Comparison of ENCODE assay signal across 13 mouse cellular contexts in the genomic region with DNA sequence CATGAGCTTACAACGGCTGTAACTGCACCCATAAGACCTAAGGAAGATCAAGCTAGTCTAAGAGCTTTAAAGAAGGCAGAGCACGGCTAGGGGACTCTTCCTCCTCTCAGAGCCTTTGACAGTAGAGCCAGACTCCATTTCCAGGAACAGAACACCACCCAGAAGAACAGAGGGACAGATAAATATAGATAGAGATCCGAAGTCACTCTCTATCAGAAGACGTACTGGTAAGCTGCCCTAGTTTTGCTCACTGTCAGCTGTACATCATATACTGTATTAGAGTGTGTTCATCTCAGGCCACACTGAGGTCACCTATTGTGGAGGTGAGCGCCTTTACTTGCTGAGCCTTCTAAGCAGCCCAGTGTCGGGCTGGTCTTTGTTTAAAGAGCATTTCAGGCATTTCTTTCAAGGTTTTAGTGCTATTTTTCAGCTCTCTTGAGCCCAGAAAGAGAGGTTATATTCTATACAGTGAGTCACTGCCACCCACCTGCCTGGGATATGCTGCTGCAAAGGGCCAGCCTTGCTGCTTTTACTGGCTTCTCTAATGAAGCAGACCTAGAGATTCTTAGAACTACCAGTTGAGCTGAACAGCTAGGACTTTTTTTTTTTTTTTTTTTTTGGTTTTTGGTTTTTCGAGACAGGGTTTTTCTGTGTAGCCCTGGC. TPM values are rescaled to one million over a fixed set of nuclear protein-coding genes. Genes with fewer than 3 reads are reported as not detected.
DNase-seq lines count a peak whose midpoint lies in the region; ATAC-seq and TF ChIP-seq lines count a peak whose summit lies in the region.
"Had no signal": no experiment of that assay in that cellular context is flagged by ENCODE, and none has a peak within 500 bp of the region (broad histone marks: within the 10 kb centered on the region; RNA-seq: fewer than 3 reads in every experiment).

No protein-coding gene starts in this region.

- H3K27ac ChIP-seq in heart, embryonic 11.5 days (ENCODE audit: low read depth, low read length): peak overlapping the region; percentile 35; the same call in 1 of the 2 replicates
- peak overlapping the region; percentile 93 for H3K27ac ChIP-seq in ES-Bruce4 (ENCODE audit: insufficient read depth, low read length)
- H3K27ac ChIP-seq in liver, embryonic 14.5 days: peak overlapping the region; percentile 89
- H3K27ac ChIP-seq: hindbrain, embryonic 10.5 days; neural tube, embryonic 13.5 days had no signal

- H3K27me3 ChIP-seq in heart, embryonic 11.5 days (ENCODE audit: control insufficient read depth, insufficient read depth, low read length): no peaks in the 10 kb centered on the region
- no peaks in the 10 kb centered on the region for H3K27me3 ChIP-seq in ES-Bruce4 (ENCODE audit: control insufficient read depth, insufficient read depth, low read length, poor library complexity, severe bottlenecking)
- H3K27me3 ChIP-seq in liver, embryonic 14.5 days (ENCODE audit: control insufficient read depth, insufficient read depth, low read length): no peaks in the 10 kb centered on the region
- H3K27me3 ChIP-seq: neural tube, embryonic 13.5 days had no signal

- no peak overlapping the region for H3K9ac ChIP-seq in heart, embryonic 11.5 days (ENCODE audit: low read depth, low read length)
- H3K9ac ChIP-seq in ES-Bruce4 (ENCODE audit: low read depth, poor library complexity, severe bottlenecking): peak overlapping the region; percentile 69
- peak overlapping the region; percentile 14; the same call in 1 of the 2 replicates for H3K9ac ChIP-seq in liver, embryonic 14.5 days (replicated peaks)
- H3K9ac ChIP-seq: neural tube, embryonic 13.5 days had no signal

- peaks cover 21% of the 10 kb centered on the region for H3K36me3 ChIP-seq in heart, embryonic 11.5 days (ENCODE audit: control insufficient read depth, insufficient read depth, low read length)
- peaks cover 32% of the 10 kb centered on the region for H3K36me3 ChIP-seq in ES-Bruce4 (ENCODE audit: control insufficient read depth, insufficient read depth, low read length, poor library complexity, severe bottlenecking)
- H3K36me3 ChIP-seq in liver, embryonic 14.5 days (replicated peaks; ENCODE audit: control insufficient read depth, insufficient read depth, low read depth): peaks cover 18% of the 10 kb centered on the region

- ATAC-seq in heart, embryonic 11.5 days (replicated peaks; ENCODE audit: insufficient number of reproducible peaks, low FRiP score, low TSS enrichment): no peak
- peak; percentile 44 for ATAC-seq in liver, embryonic 14.5 days (ENCODE audit: insufficient read depth)
- ATAC-seq in megakaryocyte, adult 5-6 weeks (ENCODE audit: poor library complexity, severe bottlenecking): no peak

- WGBS in heart, embryonic 11.5 days (ENCODE audit: insufficient replicate concordance): 79% methylated on average over 7 of the region's 7 CpGs
- 51% methylated on average over 7 of the region's 7 CpGs for WGBS in liver, embryonic 14.5 days (ENCODE audit: insufficient replicate concordance)

- DNase-seq in heart, adult 18-20 months: no peak
- DNase-seq in c-Kit-positive CD71-positive TER-119-positive erythroid progenitor cells, embryonic 14.5 days (ENCODE audit: low spot score): peak; percentile 37
- no peak for DNase-seq in liver, embryonic 14.5 days (ENCODE audit: low read depth in 3 of 3, low spot score in 3 of 3)
- DNase-seq in urinary bladder, postnatal 4 days (ENCODE audit: low spot score in 2 of 2): no peak
- DNase-seq in spleen, postnatal 36 days (ENCODE audit: low spot score in 2 of 2): no peak
- DNase-seq: cerebellum, adult 8-10 months; kidney, postnatal 10 days; lung, adult 18-20 months had no signal

- H3K9me3 ChIP-seq in heart, embryonic 11.5 days (replicated peaks; ENCODE audit: control insufficient read depth, low read length): no peaks in the 10 kb centered on the region
- H3K9me3 ChIP-seq in ES-Bruce4 (replicated peaks; ENCODE audit: control insufficient read depth, insufficient read depth, low read length, poor library complexity, severe bottlenecking): no peaks in the 10 kb centered on the region
- H3K9me3 ChIP-seq in liver, embryonic 14.5 days (ENCODE audit: control insufficient read depth, low read length): no peaks in the 10 kb centered on the region
- H3K9me3 ChIP-seq: hindbrain, embryonic 10.5 days; neural tube, embryonic 13.5 days had no signal

- no peak for TF ChIP-seq EP300 in ES-Bruce4 (IDR thresholded peaks at IDR 0.05; ENCODE audit: insufficient read depth, low read depth, low read length)
- no peak for TF ChIP-seq EP300 in liver, embryonic 14.5 days (IDR thresholded peaks at IDR 0.05; ENCODE audit: low read depth)

- no peak overlapping the region for H3K4me2 ChIP-seq in heart, embryonic 11.5 days
- peak overlapping the region; percentile 35 for H3K4me2 ChIP-seq in liver, embryonic 14.5 days (ENCODE audit: low read depth)
- H3K4me2 ChIP-seq: neural tube, embryonic 13.5 days had no signal

- no peak for TF ChIP-seq CTCF in ES-Bruce4 (IDR thresholded peaks at IDR 0.05; ENCODE audit: low read depth, low read length)
- no peak for TF ChIP-seq CTCF in liver, embryonic 14.5 days (IDR thresholded peaks at IDR 0.05; ENCODE audit: low read depth)

- H3K4me3 ChIP-seq in heart, embryonic 11.5 days (ENCODE audit: low read depth, low read length): no peak overlapping the region
- no peak overlapping the region for H3K4me3 ChIP-seq in ES-Bruce4 (ENCODE audit: low read depth, low read length)
- no peak overlapping the region for H3K4me3 ChIP-seq in liver, embryonic 14.5 days (ENCODE audit: insufficient read depth in 1 of 2, low read depth in 2 of 2, low read length in 2 of 2)
- H3K4me3 ChIP-seq: hindbrain, embryonic 10.5 days; neural tube, embryonic 13.5 days had no signal

- no peak for TF ChIP-seq POLR2A in ES-Bruce4 (IDR thresholded peaks at IDR 0.05; ENCODE audit: insufficient read depth, low read length)

- peaks cover 2% of the 10 kb centered on the region; the same call in 1 of the 2 replicates for H3K4me1 ChIP-seq in heart, embryonic 11.5 days (ENCODE audit: control insufficient read depth, insufficient read depth, low read length)
- H3K4me1 ChIP-seq in ES-Bruce4 (ENCODE audit: control insufficient read depth, insufficient read depth, low read length): no peaks in the 10 kb centered on the region
- H3K4me1 ChIP-seq in liver, embryonic 14.5 days (replicated peaks; ENCODE audit: control insufficient read depth in 2 of 2, insufficient read depth in 2 of 2, low read length in 1 of 2): peaks cover 24 to 29% of the 10 kb centered on the region in 2 experiments
- H3K4me1 ChIP-seq: hindbrain, embryonic 10.5 days; neural tube, embryonic 13.5 days had no signal

RNA-seq across cellular contexts. Expression of gene Aco2, which starts 19.2 kb away (rescaled TPM):
- 398 and 483 TPM in 2 replicates for polyA plus RNA-seq in heart, embryonic 11.5 days (2014; fragmentation: Nextera tagmentation; extraction: Ambion mirVana)
- total RNA-seq in heart, adult 18-20 months (2021): 1,000 to 10,000 TPM; 2,055 to 2,104 TPM
- polyA plus RNA-seq in ES-Bruce4 (2011; ENCODE audit: insufficient read depth, insufficient read length, low read depth, missing spikeins): 174 and 181 TPM in 2 replicates
- polyA plus RNA-seq in liver, embryonic 14.5 days (2012; rRNA removed): 74.9 and 85.0 TPM in 2 replicates
- 72.1 and 80.6 TPM in 2 replicates for polyA plus RNA-seq in liver, embryonic 14.5 days (2014; fragmentation: Nextera tagmentation; extraction: Ambion mirVana)
- total RNA-seq in megakaryocyte, adult 5-6 weeks (2015): 47.0 and 58.7 TPM in 2 replicates
- 82.3 and 89.4 TPM in 2 replicates for total RNA-seq in megakaryocyte, adult 5-6 weeks (2017)

RNA-seq across cellular contexts. Expression of gene Phf5a, which starts 19.6 kb away (rescaled TPM):
- polyA plus RNA-seq in heart, embryonic 11.5 days (2014; fragmentation: Nextera tagmentation; extraction: Ambion mirVana): 119 and 131 TPM in 2 replicates
- total RNA-seq in heart, adult 18-20 months (2021): 10 to 100 TPM; 36.5 to 37.1 TPM
- polyA plus RNA-seq in ES-Bruce4 (2011; ENCODE audit: insufficient read depth, insufficient read length, low read depth, missing spikeins): 150 and 172 TPM in 2 replicates
- 42.3 and 72.6 TPM in 2 replicates for polyA plus RNA-seq in liver, embryonic 14.5 days (2012; rRNA removed)
- polyA plus RNA-seq in liver, embryonic 14.5 days (2014; fragmentation: Nextera tagmentation; extraction: Ambion mirVana): 120 and 130 TPM in 2 replicates
- total RNA-seq in megakaryocyte, adult 5-6 weeks (2015): 65.3 and 85.6 TPM in 2 replicates
- total RNA-seq in megakaryocyte, adult 5-6 weeks (2017): 30.1 and 34.0 TPM in 2 replicates

RNA-seq across cellular contexts. Expression of gene Tob2, which starts 32.7 kb away (rescaled TPM):
- 9.9 and 12.1 TPM in 2 replicates for polyA plus RNA-seq in heart, embryonic 11.5 days (2014; fragmentation: Nextera tagmentation; extraction: Ambion mirVana)
- total RNA-seq in heart, adult 18-20 months (2021): 100 to 1,000 TPM; 103 to 127 TPM
- 10.7 and 12.7 TPM in 2 replicates for polyA plus RNA-seq in ES-Bruce4 (2011; ENCODE audit: insufficient read depth, insufficient read length, low read depth, missing spikeins)
- polyA plus RNA-seq in liver, embryonic 14.5 days (2012; rRNA removed): 4.9 and 5.1 TPM in 2 replicates
- 5.6 and 7.2 TPM in 2 replicates for polyA plus RNA-seq in liver, embryonic 14.5 days (2014; fragmentation: Nextera tagmentation; extraction: Ambion mirVana)
- total RNA-seq in megakaryocyte, adult 5-6 weeks (2015): 36.1 and 38.2 TPM in 2 replicates
- total RNA-seq in megakaryocyte, adult 5-6 weeks (2017): 20.3 and 23.8 TPM in 2 replicates

RNA-seq across cellular contexts. Expression of gene Polr3h, which starts 34.8 kb away (rescaled TPM):
- 120 and 121 TPM in 2 replicates for polyA plus RNA-seq in heart, embryonic 11.5 days (2014; fragmentation: Nextera tagmentation; extraction: Ambion mirVana)
- 10 to 100 TPM in 1 of 2 experiments, 1 to 10 TPM in 1; 7.8 to 10.7 TPM for total RNA-seq in heart, adult 18-20 months (2021)
- polyA plus RNA-seq in ES-Bruce4 (2011; ENCODE audit: insufficient read depth, insufficient read length, low read depth, missing spikeins): 21.8 and 25.5 TPM in 2 replicates
- 13.2 and 13.7 TPM in 2 replicates for polyA plus RNA-seq in liver, embryonic 14.5 days (2012; rRNA removed)
- polyA plus RNA-seq in liver, embryonic 14.5 days (2014; fragmentation: Nextera tagmentation; extraction: Ambion mirVana): 68.3 and 77.5 TPM in 2 replicates
- total RNA-seq in megakaryocyte, adult 5-6 weeks (2015): 2.7 and 3.9 TPM in 2 replicates
- total RNA-seq in megakaryocyte, adult 5-6 weeks (2017): 5.5 and 7.8 TPM in 2 replicates

RNA-seq across cellular contexts. Expression of gene Csdc2, which starts 45.3 kb away (rescaled TPM):
- polyA plus RNA-seq in heart, embryonic 11.5 days (2014; fragmentation: Nextera tagmentation; extraction: Ambion mirVana): 6.7 and 6.8 TPM in 2 replicates
- 10 to 100 TPM; 54.7 to 62.7 TPM for total RNA-seq in heart, adult 18-20 months (2021)
- polyA plus RNA-seq in ES-Bruce4 (2011; ENCODE audit: insufficient read depth, insufficient read length, low read depth, missing spikeins): 4.0 and 4.9 TPM in 2 replicates
- 0.45 and 0.70 TPM in 2 replicates for polyA plus RNA-seq in liver, embryonic 14.5 days (2012; rRNA removed)
- polyA plus RNA-seq in liver, embryonic 14.5 days (2014; fragmentation: Nextera tagmentation; extraction: Ambion mirVana): 0.52 and 0.58 TPM in 2 replicates
- total RNA-seq in megakaryocyte, adult 5-6 weeks (2015): not detected in 2 replicates
- not detected in 2 replicates for total RNA-seq in megakaryocyte, adult 5-6 weeks (2017)

Comparison
In these comparisons a context has a peak if more than half of its experiments do, and no peak if none do; other contexts are left out.
1. H3K27ac ChIP-seq: peak in every context shown above with its lines; median percentile 93 in ES-Bruce4; 89 in liver, embryonic 14.5 days; 35 in heart, embryonic 11.5 days.